Mouse (Mus musculus) megakaryocyte, adult 5-6 weeks (primary cell): ENCODE data around the gene Fam208a. TPM values are rescaled to one million over a fixed set of nuclear protein-coding genes. Genes with fewer than 3 reads are reported as not detected.

ENCODE experiments used
- ATAC-seq: 2 replicates; pipeline ENCODE4 v1.8.0; 2016; ENCODE audit warnings: mild to moderate bottlenecking, inconsistent platforms; ENCODE audit not compliant: poor library complexity, severe bottlenecking
- total RNA-seq, 2 experiments: library from RNA; stranded (forward) in 1 of 2; stranded (reverse) in 1 of 2; fragments of 153-499, 151-499 nt in 1 of 2; fragments of 221-1000, 200-1000 nt in 1 of 2; gene quantifications; 2 replicates each; pipeline versions ENCODE4 v1.2.3 to v1.2.4; 2015 to 2017

Fam208a gene
- total RNA-seq, 2 experiments from 2014 or later = 33.6 to 38.2 TPM

- ATAC-seq = peak; percentile 80
Measured at GRCm38 (mm10) chr14:27413961-27414360, 14.7 kb upstream of the Fam208a start.

GRCm38 (mm10) chr14:27420816-27421215 lies 7.8 kb upstream of the Fam208a start:
- ATAC-seq = no peak

- no peak for ATAC-seq
Measured at GRCm38 (mm10) chr14:27422301-27422700, 6.3 kb upstream of the Fam208a start.

- ATAC-seq = peak; percentile 78
Measured at GRCm38 (mm10) chr14:27428973-27429711, 508 bp downstream of the Fam208a start.

GRCm38 (mm10) chr14:27430280-27430679 lies 1.6 kb downstream of the Fam208a start:
- ATAC-seq = no peak

GRCm38 (mm10) chr14:27432064-27432463 lies 3.4 kb downstream of the Fam208a start:
- no peak for ATAC-seq

GRCm38 (mm10) chr14:27436116-27436515 lies 7.5 kb downstream of the Fam208a start:
- ATAC-seq = no peak

GRCm38 (mm10) chr14:27436826-27437225 lies 8.2 kb downstream of the Fam208a start:
- no peak for ATAC-seq

- ATAC-seq = no peak
Measured at GRCm38 (mm10) chr14:27440921-27441320, 12.3 kb downstream of the Fam208a start.

- ATAC-seq = no peak
Measured at GRCm38 (mm10) chr14:27444851-27445281, 16.2 kb downstream of the Fam208a start.

GRCm38 (mm10) chr14:27446963-27447362 lies 18.3 kb downstream of the Fam208a start:
- no peak for ATAC-seq

- ATAC-seq = no peak
Measured at GRCm38 (mm10) chr14:27491399-27491798, 62.8 kb downstream of the Fam208a start.

- ATAC-seq = no peak
Measured at GRCm38 (mm10) chr14:27493516-27493915, 64.9 kb downstream of the Fam208a start.

- no peak for ATAC-seq
Measured at GRCm38 (mm10) chr14:27501096-27501495, 72.5 kb downstream of the Fam208a start.

GRCm38 (mm10) chr14:27507894-27508643 lies 79.4 kb downstream of the Fam208a start, which contains the start of gene Ccdc66:
Ccdc66 (minus strand) TSS chr14:27508460.
- ATAC-seq = peak; percentile 98

GRCm38 (mm10) chr14:27508644-27509301 lies 80.1 kb downstream of the Fam208a start:
- ATAC-seq = no peak

GRCm38 (mm10) chr14:27524541-27524940 lies 95.9 kb downstream of the Fam208a start:
- no peak for ATAC-seq
